11 mouse cellular contexts compared by ENCODE assay signal in the genomic region with DNA sequence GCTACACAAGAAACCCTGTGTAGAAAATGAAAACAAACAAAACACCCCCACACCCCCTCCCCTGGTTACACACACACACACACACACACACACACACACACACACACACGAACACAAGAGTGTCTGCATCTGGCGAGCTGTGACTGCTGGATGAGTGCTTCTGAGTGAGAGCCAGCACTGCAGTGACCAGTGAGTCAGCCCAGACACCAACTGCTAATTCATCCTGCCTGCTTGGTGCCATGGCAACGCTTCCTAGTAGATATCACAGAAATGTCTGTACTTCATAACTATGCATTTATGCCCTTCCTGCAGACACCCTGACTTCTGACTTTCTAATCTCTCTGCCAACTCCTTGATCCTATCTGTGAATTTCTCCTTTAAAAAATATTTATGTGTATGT. TPM values are rescaled to one million over a fixed set of nuclear protein-coding genes. Genes with fewer than 3 reads are reported as not detected.
DNase-seq lines count a peak whose midpoint lies in the region; ATAC-seq lines count a peak whose summit lies in the region.
"Had no signal": no experiment of that assay in that cellular context is flagged by ENCODE, and none has a peak within 500 bp of the region (broad histone marks: within the 10 kb centered on the region; RNA-seq: fewer than 3 reads in every experiment).

No protein-coding gene starts in this region.

- no peak overlapping the region for H3K4me2 ChIP-seq in heart, embryonic 11.5 days
- H3K4me2 ChIP-seq in midbrain, embryonic 16.5 days (ENCODE audit: low read length), result no peak overlapping the region
- H3K4me2 ChIP-seq in midbrain, embryonic 15.5 days, result no peak overlapping the region
- H3K4me2 ChIP-seq: embryonic facial prominence, embryonic 13.5 days had no signal

- H3K27ac ChIP-seq in heart, embryonic 10.5 days, result no peak overlapping the region
- no peak overlapping the region for H3K27ac ChIP-seq in heart, embryonic 11.5 days (ENCODE audit: low read depth, low read length)
- no peak overlapping the region for H3K27ac ChIP-seq in midbrain, embryonic 16.5 days (ENCODE audit: low read length)
- H3K27ac ChIP-seq in midbrain, embryonic 15.5 days, result no peak overlapping the region

- no peak overlapping the region for H3K9ac ChIP-seq in heart, embryonic 11.5 days (ENCODE audit: low read depth, low read length)
- H3K9ac ChIP-seq in midbrain, embryonic 16.5 days (ENCODE audit: low read depth, low read length), result no peak overlapping the region
- no peak overlapping the region for H3K9ac ChIP-seq in midbrain, embryonic 15.5 days
- H3K9ac ChIP-seq: embryonic facial prominence, embryonic 13.5 days had no signal

- no peaks in the 10 kb centered on the region for H3K27me3 ChIP-seq in heart, embryonic 10.5 days (ENCODE audit: insufficient read depth, poor library complexity, severe bottlenecking)
- H3K27me3 ChIP-seq in heart, embryonic 11.5 days (ENCODE audit: control insufficient read depth, insufficient read depth, low read length), result no peaks in the 10 kb centered on the region
- no peaks in the 10 kb centered on the region for H3K27me3 ChIP-seq in midbrain, embryonic 16.5 days (ENCODE audit: control insufficient read depth, insufficient read depth, low read depth, low read length)
- H3K27me3 ChIP-seq in midbrain, embryonic 15.5 days (replicated peaks), result no peaks in the 10 kb centered on the region
- H3K27me3 ChIP-seq: embryonic facial prominence, embryonic 13.5 days had no signal

- no peaks in the 10 kb centered on the region for H3K36me3 ChIP-seq in heart, embryonic 10.5 days
- H3K36me3 ChIP-seq in heart, embryonic 11.5 days (ENCODE audit: control insufficient read depth, insufficient read depth, low read length), result no peaks in the 10 kb centered on the region
- H3K36me3 ChIP-seq in midbrain, embryonic 16.5 days (ENCODE audit: control insufficient read depth, insufficient read depth, low read length), result no peaks in the 10 kb centered on the region
- no peaks in the 10 kb centered on the region for H3K36me3 ChIP-seq in midbrain, embryonic 15.5 days (replicated peaks)
- H3K36me3 ChIP-seq: embryonic facial prominence, embryonic 13.5 days had no signal

- H3K4me1 ChIP-seq in heart, embryonic 10.5 days, result peaks cover 12% of the 10 kb centered on the region; the same call in 1 of the 2 replicates
- H3K4me1 ChIP-seq in heart, embryonic 11.5 days (ENCODE audit: control insufficient read depth, insufficient read depth, low read length), result 0 out of 2 replicates have a peak, but pooled peaks cover 2% of the 10 kb centered on the region
- no peaks in the 10 kb centered on the region for H3K4me1 ChIP-seq in midbrain, embryonic 16.5 days (ENCODE audit: control insufficient read depth, insufficient read depth, low read length)
- H3K4me1 ChIP-seq in midbrain, embryonic 15.5 days, result no peaks in the 10 kb centered on the region

- peak; percentile 80 for DNase-seq in heart, embryonic 10.5 days (ENCODE audit: low spot score)
- DNase-seq in right cerebral cortex, postnatal 25 days, result peak; percentile 38
- no peak for DNase-seq in spleen, adult 18-20 months
- DNase-seq in cerebellum, postnatal 4 days (ENCODE audit: low spot score in 2 of 2), result no peak
- DNase-seq: thymus, adult 2 months had no signal

- no peak overlapping the region for H3K4me3 ChIP-seq in heart, embryonic 10.5 days
- no peak overlapping the region for H3K4me3 ChIP-seq in heart, embryonic 11.5 days (ENCODE audit: low read depth, low read length)
- no peak overlapping the region for H3K4me3 ChIP-seq in midbrain, embryonic 16.5 days (ENCODE audit: low read depth, low read length)
- no peak overlapping the region for H3K4me3 ChIP-seq in midbrain, embryonic 15.5 days
- H3K4me3 ChIP-seq: embryonic facial prominence, embryonic 13.5 days had no signal

- 51% methylated on average over 3 of the region's 3 CpGs for WGBS in heart, embryonic 10.5 days
- WGBS in heart, embryonic 11.5 days (ENCODE audit: insufficient replicate concordance), result 49% methylated on average over 3 of the region's 3 CpGs
- 79% methylated on average over 3 of the region's 3 CpGs for WGBS in midbrain, embryonic 16.5 days
- 85% methylated on average over 3 of the region's 3 CpGs for WGBS in midbrain, embryonic 15.5 days

- no peaks in the 10 kb centered on the region for H3K9me3 ChIP-seq in heart, embryonic 10.5 days
- H3K9me3 ChIP-seq in heart, embryonic 11.5 days (replicated peaks; ENCODE audit: control insufficient read depth, low read length), result no peaks in the 10 kb centered on the region
- H3K9me3 ChIP-seq in midbrain, embryonic 16.5 days (replicated peaks; ENCODE audit: control insufficient read depth, low read length, poor library complexity, severe bottlenecking), result no peaks in the 10 kb centered on the region
- no peaks in the 10 kb centered on the region for H3K9me3 ChIP-seq in midbrain, embryonic 15.5 days
- H3K9me3 ChIP-seq: embryonic facial prominence, embryonic 13.5 days had no signal

- no peak for ATAC-seq in heart, embryonic 11.5 days (replicated peaks; ENCODE audit: insufficient number of reproducible peaks, low FRiP score, low TSS enrichment)
- ATAC-seq in midbrain, embryonic 16.5 days, result peak; percentile 60; the same call in 1 of the 2 replicates
- ATAC-seq in midbrain, embryonic 15.5 days (replicated peaks), result no peak
- ATAC-seq in hematopoietic stem cell, adult 5-6 weeks (replicated peaks in 1 of 2; ENCODE audit: insufficient read depth in 1 of 2, low FRiP score in 2 of 2, low TSS enrichment in 1 of 2, low read depth in 1 of 2, poor library complexity in 2 of 2, severe bottlenecking in 2 of 2), result peak; percentile 53 to 69
- ATAC-seq: intestine, postnatal 0 days had no signal

RNA-seq across cellular contexts. Expression of a gene that starts 48.3 kb away (rescaled TPM):
- polyA plus RNA-seq in heart, embryonic 10.5 days (2016; fragmentation: Nextera tagmentation; extraction: Ambion mirVana), result 45.5 and 53.6 TPM in 2 replicates
- polyA plus RNA-seq in heart, embryonic 11.5 days (2014; fragmentation: Nextera tagmentation; extraction: Ambion mirVana), result 37.0 and 39.9 TPM in 2 replicates
- 3.4 and 5.9 TPM in 2 replicates for polyA plus RNA-seq in midbrain, embryonic 16.5 days (2015; fragmentation: Nextera tagmentation; extraction: Ambion mirVana)
- polyA plus RNA-seq in midbrain, embryonic 15.5 days (2015; fragmentation: Nextera tagmentation; extraction: Ambion mirVana), result 6.2 and 7.6 TPM in 2 replicates
- 81.7 and 96.1 TPM in 2 replicates for total RNA-seq in hematopoietic stem cell, adult 5-6 weeks (2017)

RNA-seq across cellular contexts. Expression of a gene that starts 48.3 kb away (rescaled TPM):
- polyA plus RNA-seq in heart, embryonic 10.5 days (2016; fragmentation: Nextera tagmentation; extraction: Ambion mirVana), result 52.9 and 58.7 TPM in 2 replicates
- 38.5 and 40.4 TPM in 2 replicates for polyA plus RNA-seq in heart, embryonic 11.5 days (2014; fragmentation: Nextera tagmentation; extraction: Ambion mirVana)
- polyA plus RNA-seq in midbrain, embryonic 16.5 days (2015; fragmentation: Nextera tagmentation; extraction: Ambion mirVana), result 34.7 and 35.2 TPM in 2 replicates
- 42.7 and 43.3 TPM in 2 replicates for polyA plus RNA-seq in midbrain, embryonic 15.5 days (2015; fragmentation: Nextera tagmentation; extraction: Ambion mirVana)
- 63.7 and 76.4 TPM in 2 replicates for total RNA-seq in hematopoietic stem cell, adult 5-6 weeks (2017)

Comparison
In these comparisons a context has a peak if more than half of its experiments do, and no peak if none do; other contexts are left out.
1. ATAC-seq: peak in midbrain, embryonic 16.5 days (single experiment) and hematopoietic stem cell, adult 5-6 weeks (2 of 2); none in heart, embryonic 11.5 days (single experiment) and midbrain, embryonic 15.5 days (single experiment).
2. DNase-seq: peak in heart, embryonic 10.5 days (single experiment) and right cerebral cortex, postnatal 25 days (single experiment); none in spleen, adult 18-20 months (0 of 2) and cerebellum, postnatal 4 days (0 of 2).